Mouse (Mus musculus): ENCODE measurements around the gene Exoc3l. TPM values are rescaled to one million over a fixed set of nuclear protein-coding genes. Genes with fewer than 3 reads are reported as not detected.

The Exoc3l gene
- polyA plus RNA-seq, 1 experiment from 2014 or later: 32.9 TPM

DNA sequence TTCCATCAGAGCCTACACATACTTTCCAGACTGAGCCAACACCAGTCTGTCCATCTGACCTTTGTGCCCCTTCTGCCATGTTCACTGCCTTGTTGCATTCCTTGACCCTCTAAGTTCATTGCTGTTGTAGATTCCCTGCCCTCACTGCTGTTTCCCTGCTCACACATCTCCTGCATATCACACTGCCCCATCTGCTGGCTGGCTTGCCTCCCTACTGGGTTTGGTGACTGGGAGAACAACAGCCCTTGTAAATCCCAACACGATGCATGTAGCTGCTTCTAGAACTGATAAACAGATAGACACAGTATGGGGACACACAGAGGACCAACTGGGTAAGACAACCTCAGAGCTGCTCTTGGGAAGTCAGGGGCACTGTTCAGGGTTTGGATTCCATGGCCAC is 15.8 kb upstream of the Exoc3l start:
- no peak overlapping the region for H3K27ac ChIP-seq
- H3K9me3 ChIP-seq: no peaks in the 10 kb centered on the region
- no peaks in the 10 kb centered on the region for H3K27me3 ChIP-seq
- H3K9ac ChIP-seq: no peak overlapping the region
- no peak for ATAC-seq (ENCODE audit: borderline replicate concordance, extremely low read depth, low FRiP score, low TSS enrichment)
- no peak overlapping the region for H3K4me2 ChIP-seq
- WGBS: 82% methylated on average over 1 of the region's 1 CpGs
- no peak overlapping the region for H3K4me3 ChIP-seq
- H3K36me3 ChIP-seq: peaks cover 65% of the 10 kb centered on the region
- H3K4me1 ChIP-seq: 0 out of 2 replicates have a peak, but pooled peaks cover 3% of the 10 kb centered on the region

DNA sequence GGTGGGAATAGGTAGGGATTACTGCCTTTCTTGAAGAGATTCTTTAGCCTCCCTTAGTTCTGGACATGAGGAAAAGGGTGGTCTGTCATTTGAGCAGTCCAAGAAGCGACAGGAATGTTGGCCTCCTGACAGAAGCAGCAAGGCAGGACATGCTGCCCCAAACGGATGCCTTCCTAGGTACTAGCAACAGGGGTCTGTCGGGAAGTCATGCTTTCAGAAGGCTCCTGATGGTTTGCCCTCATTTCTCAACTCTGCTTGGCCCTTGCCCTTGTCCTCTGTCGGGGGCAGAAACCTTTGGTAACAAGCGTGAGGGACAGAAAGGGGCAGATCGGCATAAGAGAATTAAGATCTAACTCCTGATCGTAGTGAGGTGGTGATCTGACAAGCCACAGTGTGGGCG is 14.2 kb upstream of the Exoc3l start:
- Histone ChIP-seq H3K4me1 (peaks cover 14% of the 10 kb centered on the region), H3K9ac (no peak overlapping the region), H3K4me2 (no peak overlapping the region), H3K36me3 (peaks cover 59% of the 10 kb centered on the region), H3K27ac (no peak overlapping the region), H3K9me3 (no peaks in the 10 kb centered on the region), H3K27me3 (no peaks in the 10 kb centered on the region), H3K4me3 (no peak overlapping the region)
- 78% methylated on average over 8 of the region's 8 CpGs for WGBS
- no peak for ATAC-seq (ENCODE audit: borderline replicate concordance, extremely low read depth, low FRiP score, low TSS enrichment)

DNA sequence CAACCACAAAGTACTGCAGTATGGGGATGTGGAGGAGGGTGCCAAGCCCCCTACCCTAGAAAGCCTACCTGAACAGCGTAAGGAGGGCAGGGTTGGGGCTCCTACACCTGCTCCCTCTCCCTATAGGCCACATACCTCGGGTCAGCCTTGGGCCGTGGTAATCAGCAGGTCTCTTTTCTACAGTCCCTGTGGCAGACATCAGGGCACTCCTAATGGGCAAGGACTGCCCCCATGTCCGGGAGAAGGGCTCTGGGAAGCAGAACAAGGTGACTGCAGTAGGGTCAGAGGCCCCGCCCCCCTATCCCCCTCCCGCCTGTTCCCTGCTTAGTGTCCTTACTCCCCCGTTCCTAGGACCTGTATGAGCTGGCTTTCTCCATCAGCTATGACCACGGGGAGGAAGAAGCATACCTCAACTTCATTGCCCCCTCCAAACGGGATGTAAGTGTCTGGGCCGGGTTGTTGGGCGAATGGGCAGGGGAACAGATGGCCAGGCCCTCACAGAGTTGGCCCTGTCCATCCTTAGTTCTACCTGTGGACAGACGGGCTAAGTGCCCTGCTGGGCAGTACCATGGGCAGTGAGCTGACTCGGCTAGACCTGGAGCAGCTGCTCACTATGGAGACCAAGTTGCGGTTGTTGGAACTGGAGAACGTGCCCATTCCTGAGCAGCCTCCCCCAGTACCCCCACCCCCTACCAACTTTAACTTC is 13.4 kb upstream of the Exoc3l start:
- Histone ChIP-seq H3K27ac (no peak overlapping the region), H3K9ac (no peak overlapping the region), H3K36me3 (peaks cover 60% of the 10 kb centered on the region), H3K4me1 (peaks cover 22% of the 10 kb centered on the region), H3K4me2 (no peak overlapping the region), H3K27me3 (no peaks in the 10 kb centered on the region), H3K4me3 (no peak overlapping the region), H3K9me3 (no peaks in the 10 kb centered on the region)
- no peak for ATAC-seq (ENCODE audit: borderline replicate concordance, extremely low read depth, low FRiP score, low TSS enrichment)
- WGBS: 75% methylated on average over 15 of the region's 15 CpGs

- H3K4me2 ChIP-seq: no peak overlapping the region
- peaks cover 56% of the 10 kb centered on the region for H3K36me3 ChIP-seq
- no peak overlapping the region for H3K9ac ChIP-seq
- ATAC-seq (ENCODE audit: borderline replicate concordance, extremely low read depth, low FRiP score, low TSS enrichment): no peak
- no peak overlapping the region for H3K4me3 ChIP-seq
- WGBS: 90% methylated on average over 10 of the region's 10 CpGs
- no peak overlapping the region for H3K27ac ChIP-seq
- peaks cover 27% of the 10 kb centered on the region for H3K4me1 ChIP-seq
- no peaks in the 10 kb centered on the region for H3K9me3 ChIP-seq
- H3K27me3 ChIP-seq: no peaks in the 10 kb centered on the region
Measured at GRCm38 (mm10) chr8:105308428-105308827, 12.5 kb upstream of the Exoc3l start.

GRCm38 (mm10) chr8:105307670-105308069 is 11.8 kb upstream of the Exoc3l start:
- peaks cover 54% of the 10 kb centered on the region for H3K36me3 ChIP-seq

GRCm38 (mm10) chr8:105306146-105306691 is 10.3 kb upstream of the Exoc3l start:
- Histone ChIP-seq H3K4me1 (peaks cover 27% of the 10 kb centered on the region), H3K9me3 (no peaks in the 10 kb centered on the region), H3K27me3 (no peaks in the 10 kb centered on the region), H3K9ac (peak overlapping the region; percentile 58), H3K36me3 (peaks cover 53% of the 10 kb centered on the region), H3K4me2 (peak overlapping the region; percentile 73), H3K27ac (peak overlapping the region; percentile 89), H3K4me3 (peak overlapping the region; percentile 44)
- 26% methylated on average over 5 of the region's 5 CpGs for WGBS
- ATAC-seq (ENCODE audit: borderline replicate concordance, extremely low read depth, low FRiP score, low TSS enrichment): peak; percentile 37

More at GRCm38 (mm10) chr8:105307670-105308069, 11.8 kb upstream of the Exoc3l start:
- H3K4me1 ChIP-seq: peaks cover 27% of the 10 kb centered on the region
- no peak for ATAC-seq (ENCODE audit: borderline replicate concordance, extremely low read depth, low FRiP score, low TSS enrichment)
- H3K27me3 ChIP-seq: no peaks in the 10 kb centered on the region
- no peak overlapping the region for H3K9ac ChIP-seq
- no peak overlapping the region for H3K4me3 ChIP-seq
- H3K4me2 ChIP-seq: no peak overlapping the region
- 95% methylated on average over 13 of the region's 13 CpGs for WGBS
- no peak overlapping the region for H3K27ac ChIP-seq
- H3K9me3 ChIP-seq: no peaks in the 10 kb centered on the region

- peaks cover 60% of the 10 kb centered on the region for H3K36me3 ChIP-seq
- peak within 1 kb of the TSS; percentile 89 for H3K27ac ChIP-seq
- peak within 1 kb of the TSS; percentile 73 for H3K4me2 ChIP-seq
- WGBS: 5% methylated on average over 28 of the region's 30 CpGs
- H3K4me1 ChIP-seq: peaks cover 27% of the 10 kb centered on the region
- ATAC-seq (ENCODE audit: borderline replicate concordance, extremely low read depth, low FRiP score, low TSS enrichment): peak; percentile 81
- peak within 1 kb of the TSS; percentile 44 for H3K4me3 ChIP-seq
- peak within 1 kb of the TSS; percentile 58 for H3K9ac ChIP-seq
- no peaks in the 10 kb centered on the region for H3K27me3 ChIP-seq
- no peaks in the 10 kb centered on the region for H3K9me3 ChIP-seq
Measured at GRCm38 (mm10) chr8:105305211-105306145, 9.6 kb upstream of the Exoc3l start, which contains the start of gene Elmo3. Gene Elmo3, plus strand, starts transcription at chr8:105305601.

- Histone ChIP-seq H3K9ac (no peak overlapping the region), H3K27me3 (no peaks in the 10 kb centered on the region), H3K9me3 (no peaks in the 10 kb centered on the region), H3K4me3 (no peak overlapping the region), H3K27ac (peak overlapping the region; percentile 89), H3K4me1 (peaks cover 31% of the 10 kb centered on the region), H3K36me3 (peaks cover 66% of the 10 kb centered on the region), H3K4me2 (no peak overlapping the region)
- ATAC-seq (ENCODE audit: borderline replicate concordance, extremely low read depth, low FRiP score, low TSS enrichment): peak; percentile 10; the same call in 1 of the 2 replicates
- 34% methylated on average over 9 of the region's 9 CpGs for WGBS
Measured at GRCm38 (mm10) chr8:105304325-105305210, 8.7 kb upstream of the Exoc3l start.

DNA sequence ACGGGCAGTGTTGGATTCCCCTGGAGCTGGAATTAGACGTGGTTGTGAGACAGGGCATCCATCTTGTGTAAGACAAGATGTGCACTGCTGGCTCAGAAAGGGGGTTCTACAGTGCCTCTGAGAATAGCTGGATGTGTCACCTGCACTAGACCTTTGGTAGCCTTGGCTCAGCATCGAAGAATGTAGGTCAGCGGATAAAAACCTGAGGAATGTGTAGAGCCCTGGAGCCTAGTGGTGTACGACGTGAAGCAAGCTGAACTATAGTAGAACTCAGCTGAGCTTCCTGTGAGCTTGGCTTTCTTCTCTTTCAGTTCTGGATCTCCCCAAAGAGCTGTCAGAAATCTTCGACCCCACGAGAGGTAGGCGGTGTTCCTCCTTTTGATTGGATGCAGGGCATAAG is 8.0 kb upstream of the Exoc3l start:
- Histone ChIP-seq H3K27me3 (no peaks in the 10 kb centered on the region), H3K36me3 (peaks cover 61% of the 10 kb centered on the region), H3K9me3 (no peaks in the 10 kb centered on the region), H3K4me1 (peaks cover 37% of the 10 kb centered on the region), H3K4me3 (no peak overlapping the region), H3K4me2 (no peak overlapping the region), H3K27ac (peak overlapping the region; percentile 47; the same call in 1 of the 2 replicates), H3K9ac (no peak overlapping the region)
- 65% methylated on average over 9 of the region's 9 CpGs for WGBS
- no peak for ATAC-seq (ENCODE audit: borderline replicate concordance, extremely low read depth, low FRiP score, low TSS enrichment)

DNA sequence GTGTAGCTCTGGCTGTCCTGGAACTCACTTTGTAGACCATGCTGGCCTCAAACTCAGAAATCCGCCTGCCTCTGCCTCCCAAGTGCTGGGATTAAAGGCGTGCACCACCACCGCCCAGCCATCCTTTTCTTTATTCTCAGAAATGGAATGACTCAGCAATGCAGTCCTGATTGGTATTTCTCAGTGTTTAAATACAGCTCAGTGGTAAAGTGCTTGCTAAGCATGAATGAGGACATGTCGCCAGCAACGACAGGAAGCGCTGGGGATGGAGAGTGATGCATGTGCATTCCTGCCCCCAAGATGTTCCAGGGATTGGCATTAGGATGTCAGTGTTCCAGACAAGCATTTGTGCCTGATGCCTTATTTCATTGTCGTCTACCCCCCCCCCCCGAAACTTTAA is 7.5 kb upstream of the Exoc3l start:
- Histone ChIP-seq H3K4me3 (no peak overlapping the region), H3K9me3 (no peaks in the 10 kb centered on the region), H3K4me2 (no peak overlapping the region), H3K4me1 (peaks cover 42% of the 10 kb centered on the region), H3K27me3 (no peaks in the 10 kb centered on the region), H3K27ac (no peak overlapping the region), H3K36me3 (peaks cover 56% of the 10 kb centered on the region), H3K9ac (no peak overlapping the region)
- ATAC-seq (ENCODE audit: borderline replicate concordance, extremely low read depth, low FRiP score, low TSS enrichment): no peak
- 74% methylated on average over 8 of the region's 8 CpGs for WGBS

GRCm38 (mm10) chr8:105299962-105300361 is 4.1 kb upstream of the Exoc3l start:
- H3K9me3 ChIP-seq: no peaks in the 10 kb centered on the region
- H3K36me3 ChIP-seq: peaks cover 43% of the 10 kb centered on the region
- no peak overlapping the region for H3K9ac ChIP-seq
- H3K4me2 ChIP-seq: no peak overlapping the region
- H3K4me3 ChIP-seq: no peak overlapping the region
- WGBS: 88% methylated on average over 8 of the region's 8 CpGs
- no peaks in the 10 kb centered on the region for H3K27me3 ChIP-seq
- ATAC-seq (ENCODE audit: borderline replicate concordance, extremely low read depth, low FRiP score, low TSS enrichment): no peak
- peaks cover 43% of the 10 kb centered on the region for H3K4me1 ChIP-seq
- no peak overlapping the region for H3K27ac ChIP-seq

Data from lung, embryonic 15.5 days (tissue).